ENCODE assay signal across 9 mouse cellular contexts in the genomic region with DNA sequence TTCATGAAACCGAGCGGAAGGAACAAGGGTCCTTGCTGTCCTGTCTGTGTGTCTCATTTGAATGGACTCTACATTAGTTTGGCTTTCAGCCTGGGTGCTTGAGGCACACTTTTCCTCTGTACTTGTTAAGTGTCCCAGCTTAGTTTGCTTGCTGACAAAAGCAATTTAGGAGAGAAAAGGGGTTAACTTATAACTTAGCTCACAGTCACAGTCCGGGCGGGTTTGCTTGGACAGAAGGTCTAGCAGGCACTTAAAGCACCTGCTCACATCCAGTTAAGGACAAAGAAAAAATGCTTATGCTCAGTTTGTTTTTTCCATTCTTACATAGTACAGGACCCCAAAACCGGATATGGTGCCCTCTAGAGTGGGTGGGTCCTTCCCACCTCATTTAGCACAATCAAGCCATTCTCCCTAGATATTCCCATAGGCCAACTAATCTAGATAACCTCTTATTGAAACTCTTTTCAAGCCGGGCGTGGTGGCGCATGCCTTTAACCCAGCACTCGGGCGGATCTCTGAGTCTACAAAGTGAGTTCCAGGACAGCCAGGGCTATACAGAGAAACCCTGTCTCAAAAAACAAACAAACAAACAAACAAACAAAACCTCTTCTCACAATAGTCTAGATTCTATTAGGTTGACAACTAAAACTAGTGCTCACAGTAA. TPM values are rescaled to one million over a fixed set of nuclear protein-coding genes. Genes with fewer than 3 reads are reported as not detected.
A peak's percentile ranks its signal among the peaks of the same experiment; 100 is the strongest.
DNase-seq lines count a peak whose midpoint lies in the region; ATAC-seq and TF ChIP-seq lines count a peak whose summit lies in the region.
"Had no signal": no experiment of that assay in that cellular context is flagged by ENCODE, and none has a peak within 500 bp of the region (broad histone marks: within the 10 kb centered on the region; RNA-seq: fewer than 3 reads in every experiment).

No protein-coding gene starts in this region.

- no peak for DNase-seq in heart, postnatal 36 days
- DNase-seq in midbrain, postnatal 0 days (ENCODE audit: low spot score): no peak
- peak; percentile 72 for DNase-seq in kidney, adult 9 months
- DNase-seq in spleen, adult 12 weeks (ENCODE audit: low spot score): no peak
- DNase-seq in embryo, embryonic 9.5 days (ENCODE audit: extremely low spot score): no peak
- DNase-seq: thymus, postnatal 25 days had no signal

- no peak overlapping the region for H3K4me3 ChIP-seq in heart, embryonic 15.5 days
- no peak overlapping the region for H3K4me3 ChIP-seq in midbrain, embryonic 13.5 days (replicated peaks)
- no peak overlapping the region for H3K4me3 ChIP-seq in midbrain, postnatal 0 days (ENCODE audit: low read depth, low read length)
- H3K4me3 ChIP-seq in stomach, embryonic 15.5 days (replicated peaks): no peak overlapping the region

- peaks cover 38% of the 10 kb centered on the region for H3K4me1 ChIP-seq in heart, embryonic 15.5 days (replicated peaks)
- H3K4me1 ChIP-seq in midbrain, embryonic 13.5 days (replicated peaks): peaks cover 21% of the 10 kb centered on the region
- no peaks in the 10 kb centered on the region for H3K4me1 ChIP-seq in midbrain, postnatal 0 days (ENCODE audit: insufficient read depth, low read length)
- peaks cover 16% of the 10 kb centered on the region for H3K4me1 ChIP-seq in stomach, embryonic 15.5 days

- TF ChIP-seq CTCF in midbrain, postnatal 0 days (IDR thresholded peaks at IDR 0.05): no peak

- H3K36me3 ChIP-seq in heart, embryonic 15.5 days: 0 out of 2 replicates have a peak, but pooled peaks cover 3% of the 10 kb centered on the region
- no peaks in the 10 kb centered on the region; the same call in 1 of the 2 replicates for H3K36me3 ChIP-seq in midbrain, embryonic 13.5 days
- H3K36me3 ChIP-seq in midbrain, postnatal 0 days (ENCODE audit: insufficient read depth, low read length): no peaks in the 10 kb centered on the region
- no peaks in the 10 kb centered on the region for H3K36me3 ChIP-seq in stomach, embryonic 15.5 days

- no peak overlapping the region for H3K9ac ChIP-seq in heart, embryonic 15.5 days
- no peak overlapping the region for H3K9ac ChIP-seq in midbrain, embryonic 13.5 days (replicated peaks)
- H3K9ac ChIP-seq in midbrain, postnatal 0 days (replicated peaks; ENCODE audit: low read length, poor library complexity, severe bottlenecking): no peak overlapping the region
- no peak overlapping the region for H3K9ac ChIP-seq in stomach, embryonic 15.5 days

- no peak overlapping the region for H3K4me2 ChIP-seq in heart, embryonic 15.5 days
- H3K4me2 ChIP-seq in midbrain, embryonic 13.5 days (replicated peaks): no peak overlapping the region
- no peak overlapping the region for H3K4me2 ChIP-seq in midbrain, postnatal 0 days (ENCODE audit: low read depth, low read length, poor library complexity, severe bottlenecking)
- no peak overlapping the region for H3K4me2 ChIP-seq in stomach, embryonic 15.5 days

- WGBS in heart, embryonic 15.5 days: 57% methylated on average over 10 of the region's 10 CpGs
- WGBS in midbrain, embryonic 13.5 days: 54% methylated on average over 10 of the region's 10 CpGs
- WGBS in midbrain, postnatal 0 days: 57% methylated on average over 10 of the region's 10 CpGs
- WGBS in stomach, embryonic 15.5 days: 55% methylated on average over 10 of the region's 10 CpGs

- H3K27me3 ChIP-seq in heart, embryonic 15.5 days: no peaks in the 10 kb centered on the region
- H3K27me3 ChIP-seq in midbrain, embryonic 13.5 days: no peaks in the 10 kb centered on the region
- H3K27me3 ChIP-seq in midbrain, postnatal 0 days (ENCODE audit: insufficient read depth, low read length): no peaks in the 10 kb centered on the region
- H3K27me3 ChIP-seq in stomach, embryonic 15.5 days (replicated peaks): no peaks in the 10 kb centered on the region

- peak overlapping the region; percentile 33 for H3K27ac ChIP-seq in heart, embryonic 15.5 days
- H3K27ac ChIP-seq in midbrain, embryonic 13.5 days: no peak overlapping the region
- no peak overlapping the region for H3K27ac ChIP-seq in midbrain, postnatal 0 days (ENCODE audit: low read depth, low read length)
- peak overlapping the region; percentile 64; the same call in 1 of the 2 replicates for H3K27ac ChIP-seq in stomach, embryonic 15.5 days

- intact Hi-C loops in heart, postnatal 36 days (cut with DNase I): no loop called here

- no peaks in the 10 kb centered on the region for H3K9me3 ChIP-seq in heart, embryonic 15.5 days (replicated peaks)
- no peaks in the 10 kb centered on the region for H3K9me3 ChIP-seq in midbrain, embryonic 13.5 days
- no peaks in the 10 kb centered on the region for H3K9me3 ChIP-seq in midbrain, postnatal 0 days (ENCODE audit: low read length)
- no peaks in the 10 kb centered on the region for H3K9me3 ChIP-seq in stomach, embryonic 15.5 days

- ATAC-seq in heart, embryonic 15.5 days (replicated peaks; ENCODE audit: insufficient number of reproducible peaks, insufficient read depth, low FRiP score, low read depth): no peak
- 0 out of 2 replicates have a peak, but pooled peaks have one; percentile 29 for ATAC-seq in midbrain, embryonic 13.5 days
- no peak for ATAC-seq in midbrain, postnatal 0 days (ENCODE audit: low FRiP score)
- ATAC-seq in stomach, embryonic 15.5 days (ENCODE audit: insufficient read depth, low FRiP score, low read depth): peak; percentile 45; the same call in 1 of the 2 replicates

RNA-seq across cellular contexts. Expression of gene Senp6, which starts 17.9 kb away (rescaled TPM):
- polyA plus RNA-seq in heart, embryonic 15.5 days (2015; fragmentation: Nextera tagmentation; extraction: Ambion mirVana): 33.5 and 35.0 TPM in 2 replicates
- 10 to 100 TPM; 66.0 to 69.9 TPM for total RNA-seq in heart, postnatal 36 days (2021)
- 57.7 and 63.6 TPM in 2 replicates for polyA plus RNA-seq in midbrain, embryonic 13.5 days (2015; fragmentation: Nextera tagmentation; extraction: Ambion mirVana)
- total RNA-seq in midbrain, postnatal 0 days (2014; rRNA removed): 88.0 and 96.6 TPM in 2 replicates
- polyA plus RNA-seq in midbrain, postnatal 0 days (2015; fragmentation: Nextera tagmentation; extraction: Ambion mirVana): 35.9 and 43.7 TPM in 2 replicates
- polyA plus RNA-seq in stomach, embryonic 15.5 days (2015; fragmentation: Nextera tagmentation; extraction: Ambion mirVana): 50.8 and 52.1 TPM in 2 replicates

Comparison
In these comparisons a context has a peak if more than half of its experiments do, and no peak if none do; other contexts are left out.
1. ATAC-seq: peak in midbrain, embryonic 13.5 days (single experiment) and stomach, embryonic 15.5 days (single experiment); none in heart, embryonic 15.5 days (single experiment) and midbrain, postnatal 0 days (single experiment).
2. H3K27ac ChIP-seq: peak in heart, embryonic 15.5 days (single experiment) and stomach, embryonic 15.5 days (single experiment); none in midbrain, embryonic 13.5 days (single experiment) and midbrain, postnatal 0 days (single experiment).